In genomic region chr17:47199206-47199605, GRCm38 (mm10) we compare ENCODE assay signal across 8 mouse cellular contexts.
DNase-seq lines count a peak whose midpoint lies in the region; ATAC-seq lines count a peak whose summit lies in the region.
"Had no signal": no experiment of that assay in that cellular context is flagged by ENCODE, and none has a peak within 500 bp of the region (broad histone marks: within the 10 kb centered on the region; RNA-seq: fewer than 3 reads in every experiment).

No protein-coding gene starts in this region.

- no peak overlapping the region for H3K4me2 ChIP-seq in midbrain, embryonic 13.5 days (replicated peaks)
- H3K4me2 ChIP-seq in midbrain, embryonic 11.5 days: no peak overlapping the region
- peak overlapping the region; percentile 11; the same call in 1 of the 2 replicates for H3K4me2 ChIP-seq in forebrain, embryonic 16.5 days (ENCODE audit: low read length)

- H3K4me3 ChIP-seq in midbrain, embryonic 13.5 days (replicated peaks): no peak overlapping the region
- H3K4me3 ChIP-seq in midbrain, embryonic 11.5 days (ENCODE audit: low read depth, low read length): no peak overlapping the region
- no peak overlapping the region for H3K4me3 ChIP-seq in forebrain, embryonic 16.5 days (replicated peaks; ENCODE audit: low read length)

- H3K27me3 ChIP-seq in midbrain, embryonic 13.5 days: no peaks in the 10 kb centered on the region
- no peaks in the 10 kb centered on the region for H3K27me3 ChIP-seq in midbrain, embryonic 11.5 days (ENCODE audit: control insufficient read depth, insufficient read depth, low read length)
- no peaks in the 10 kb centered on the region for H3K27me3 ChIP-seq in forebrain, embryonic 16.5 days (replicated peaks; ENCODE audit: control insufficient read depth, insufficient read depth, low read length)

- H3K9ac ChIP-seq in midbrain, embryonic 13.5 days (replicated peaks): no peak overlapping the region
- H3K9ac ChIP-seq in midbrain, embryonic 11.5 days (ENCODE audit: low read length): no peak overlapping the region
- H3K9ac ChIP-seq in forebrain, embryonic 16.5 days (replicated peaks; ENCODE audit: low read depth, low read length): no peak overlapping the region

- DNase-seq in midbrain, embryonic 11.5 days (ENCODE audit: low spot score, missing footprints): no peak
- DNase-seq in left cerebral cortex, adult 18-20 months (ENCODE audit: low spot score in 2 of 2): peak; percentile 63 to 79
- DNase-seq in right cerebral cortex, adult 2 months (ENCODE audit: low spot score in 2 of 2): peak; percentile 76 to 79
- no peak for DNase-seq in ovary, postnatal 10 days (ENCODE audit: low spot score)
- no peak for DNase-seq in embryo, embryonic 9.5 days (ENCODE audit: extremely low spot score)
- DNase-seq: adrenal gland, postnatal 36 days had no signal

- H3K27ac ChIP-seq in midbrain, embryonic 13.5 days: no peak overlapping the region
- no peak overlapping the region for H3K27ac ChIP-seq in midbrain, embryonic 11.5 days (ENCODE audit: low read depth, low read length)
- peak overlapping the region; percentile 10; the same call in 1 of the 2 replicates for H3K27ac ChIP-seq in forebrain, embryonic 16.5 days (ENCODE audit: low read length)

- ATAC-seq in midbrain, embryonic 13.5 days: 0 out of 2 replicates have a peak, but pooled peaks have one; percentile 27
- no peak for ATAC-seq in midbrain, embryonic 11.5 days (ENCODE audit: low FRiP score)
- ATAC-seq in forebrain, embryonic 16.5 days: peak; percentile 65

- peaks cover 37% of the 10 kb centered on the region for H3K4me1 ChIP-seq in midbrain, embryonic 13.5 days (replicated peaks)
- H3K4me1 ChIP-seq in midbrain, embryonic 11.5 days (ENCODE audit: control insufficient read depth, insufficient read depth, low read length): peaks cover 10% of the 10 kb centered on the region
- peaks cover 13% of the 10 kb centered on the region for H3K4me1 ChIP-seq in forebrain, embryonic 16.5 days (replicated peaks; ENCODE audit: control insufficient read depth, insufficient read depth, low read length)

- peaks cover 13% of the 10 kb centered on the region for H3K36me3 ChIP-seq in midbrain, embryonic 13.5 days
- H3K36me3 ChIP-seq in midbrain, embryonic 11.5 days (ENCODE audit: control insufficient read depth, insufficient read depth, low read length): no peaks in the 10 kb centered on the region
- 0 out of 2 replicates have a peak, but pooled peaks cover 2% of the 10 kb centered on the region for H3K36me3 ChIP-seq in forebrain, embryonic 16.5 days (ENCODE audit: control insufficient read depth, insufficient read depth)

- 73% methylated on average over 10 of the region's 10 CpGs for WGBS in midbrain, embryonic 13.5 days
- 70% methylated on average over 10 of the region's 10 CpGs for WGBS in midbrain, embryonic 11.5 days
- WGBS in forebrain, embryonic 16.5 days: 32% methylated on average over 10 of the region's 10 CpGs

- peaks cover 5% of the 10 kb centered on the region; the same call in 1 of the 2 replicates for H3K9me3 ChIP-seq in midbrain, embryonic 13.5 days
- no peaks in the 10 kb centered on the region for H3K9me3 ChIP-seq in midbrain, embryonic 11.5 days (ENCODE audit: control insufficient read depth, low read length)
- H3K9me3 ChIP-seq in forebrain, embryonic 16.5 days (ENCODE audit: control insufficient read depth, low read length): no peaks in the 10 kb centered on the region

Comparison
In these comparisons a context has a peak if more than half of its experiments do, and no peak if none do; other contexts are left out.
1. DNase-seq: peak in left cerebral cortex, adult 18-20 months (2 of 2) and right cerebral cortex, adult 2 months (2 of 2); none in midbrain, embryonic 11.5 days (single experiment), ovary, postnatal 10 days (single experiment) and embryo, embryonic 9.5 days (single experiment).